Mouse (Mus musculus): ENCODE measurements around the gene Psmb5.

DNA sequence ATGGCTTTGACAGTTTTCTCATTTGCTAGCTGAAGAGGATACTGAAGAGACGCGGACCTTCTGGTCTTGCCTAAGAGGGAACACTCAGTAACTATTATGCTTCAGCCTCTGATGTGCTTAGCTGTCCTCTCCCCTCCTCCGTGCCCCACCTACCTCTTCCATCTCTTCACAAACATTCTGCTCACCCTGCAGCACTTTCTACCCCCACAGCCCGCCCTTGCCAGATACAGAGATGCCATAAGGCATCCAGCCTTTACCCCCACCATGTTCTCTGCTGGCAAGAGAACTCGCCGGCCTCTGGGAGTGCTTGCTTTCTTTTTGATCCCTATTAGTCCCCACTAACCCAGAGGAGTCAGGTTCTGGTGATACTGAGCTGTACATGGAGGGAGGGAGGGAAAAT, 7.2 kb downstream of the Psmb5 start:
- TF ChIP-seq CTCF (IDR thresholded peaks at IDR 0.05; ENCODE audit: control insufficient read depth, insufficient read depth, insufficient read length) = no peak
- TF ChIP-seq MAX (IDR thresholded peaks at IDR 0.05) = no peak
- no peak for TF ChIP-seq CEBPB (IDR thresholded peaks at IDR 0.05; ENCODE audit: low read depth)
- TF ChIP-seq MYOG (IDR thresholded peaks at IDR 0.05; ENCODE audit: control insufficient read depth, extremely low read depth, insufficient read length) = no peak
- no peak for TF ChIP-seq USF1 (IDR thresholded peaks at IDR 0.05; ENCODE audit: low read depth)
- no peak for TF ChIP-seq FOSL1 (IDR thresholded peaks at IDR 0.05; ENCODE audit: insufficient read depth, low read length, poor library complexity, severe bottlenecking)
- TF ChIP-seq MYOD1 (IDR thresholded peaks at IDR 0.05; ENCODE audit: control insufficient read depth, insufficient read length, low read depth) = no peak
